Mouse (Mus musculus): ENCODE data around the gene Ubb. TPM values are rescaled to one million over a fixed set of nuclear protein-coding genes. Genes with fewer than 3 reads are reported as not detected.

Ubb gene
- polyA plus RNA-seq, 1 experiment from 2014 or later, result 3,072 TPM

Other genes starting within 250 kb of the Ubb start
- gene Pigl, start 92.7 kb upstream of the Ubb start, polyA plus RNA-seq (2014; fragmentation: Nextera tagmentation; extraction: Ambion mirVana), result 6.6 and 8.5 TPM in 2 replicates
- gene Ncor1, start 92.6 kb upstream of the Ubb start, polyA plus RNA-seq (2014; fragmentation: Nextera tagmentation; extraction: Ambion mirVana), result 144 and 154 TPM in 2 replicates
- gene Cenpv, start 11.9 kb upstream of the Ubb start, polyA plus RNA-seq (2014; fragmentation: Nextera tagmentation; extraction: Ambion mirVana), result 26.0 and 27.5 TPM in 2 replicates
- gene Trpv2, start 23.3 kb downstream of the Ubb start, polyA plus RNA-seq (2014; fragmentation: Nextera tagmentation; extraction: Ambion mirVana), result 5.3 and 6.4 TPM in 2 replicates
- 16.6 and 17.2 TPM in 2 replicates for gene Lrrc75a, start 97.4 kb downstream of the Ubb start, polyA plus RNA-seq (2014; fragmentation: Nextera tagmentation; extraction: Ambion mirVana)
- gene Mmgt2, start 97.5 kb downstream of the Ubb start, polyA plus RNA-seq (2014; fragmentation: Nextera tagmentation; extraction: Ambion mirVana), result 48.4 and 54.3 TPM in 2 replicates
- 7.7 and 7.8 TPM in 2 replicates for gene Zfp287, start 180.7 kb downstream of the Ubb start, polyA plus RNA-seq (2014; fragmentation: Nextera tagmentation; extraction: Ambion mirVana)
- not detected in 2 replicates for gene Gm10428, start 201.9 kb downstream of the Ubb start, polyA plus RNA-seq (2014; fragmentation: Nextera tagmentation; extraction: Ambion mirVana)
- 17.8 and 26.7 TPM in 2 replicates for gene Zfp286, start 238.3 kb downstream of the Ubb start, polyA plus RNA-seq (2014; fragmentation: Nextera tagmentation; extraction: Ambion mirVana)